Mouse (Mus musculus): ENCODE results near the gene Efcc1. TPM values are rescaled to one million over a fixed set of nuclear protein-coding genes. Genes with fewer than 3 reads are reported as not detected.

Gene Efcc1
- polyA plus RNA-seq (2015; fragmentation: Nextera tagmentation; extraction: Ambion mirVana), result 0.97 and 2.3 TPM in 2 replicates

DNA sequence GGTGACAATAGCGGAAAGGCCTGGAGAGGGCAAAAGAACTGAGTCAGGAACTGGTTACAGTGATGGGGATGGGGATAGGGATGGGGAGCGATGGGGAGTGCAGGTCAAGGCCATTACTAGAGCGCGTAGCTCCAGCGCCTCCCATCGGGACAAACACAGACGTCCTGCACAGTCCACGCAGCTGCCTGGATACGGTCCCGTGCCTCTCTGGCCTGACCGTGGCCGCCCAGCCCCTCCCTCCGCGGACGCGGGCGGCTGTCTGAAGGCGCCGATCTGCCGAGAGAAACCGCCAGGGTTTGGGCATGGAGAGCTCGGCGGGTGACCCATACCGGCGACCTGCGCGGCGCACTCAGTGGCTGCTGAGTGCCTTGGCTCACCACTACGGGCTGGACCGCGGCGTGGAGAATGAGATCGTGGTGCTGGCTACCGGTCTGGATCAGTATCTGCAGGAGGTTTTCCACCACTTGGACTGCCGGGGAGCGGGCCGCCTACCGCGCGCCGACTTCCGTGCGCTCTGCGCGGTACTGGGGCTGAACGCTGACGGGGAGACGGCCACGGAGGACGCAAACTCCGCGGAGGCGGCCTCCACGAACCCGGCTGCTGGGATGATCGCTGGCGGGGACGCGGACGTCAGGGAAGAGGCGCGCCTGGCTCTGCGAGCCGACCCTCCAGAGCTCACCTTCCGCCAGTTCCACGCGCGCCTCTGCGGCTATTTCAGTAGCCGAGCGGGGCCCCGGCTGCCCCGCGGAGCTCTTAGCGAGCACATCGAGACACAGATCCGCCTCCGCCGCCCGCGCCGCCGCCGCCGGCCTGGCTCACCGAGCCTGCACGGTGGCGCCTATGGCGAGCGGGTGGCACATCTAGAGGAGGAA, at the start of gene Efcc1:
Efcc1 (plus strand) TSS at position 279 of the 872 bp plus-strand sequence.

DNA sequence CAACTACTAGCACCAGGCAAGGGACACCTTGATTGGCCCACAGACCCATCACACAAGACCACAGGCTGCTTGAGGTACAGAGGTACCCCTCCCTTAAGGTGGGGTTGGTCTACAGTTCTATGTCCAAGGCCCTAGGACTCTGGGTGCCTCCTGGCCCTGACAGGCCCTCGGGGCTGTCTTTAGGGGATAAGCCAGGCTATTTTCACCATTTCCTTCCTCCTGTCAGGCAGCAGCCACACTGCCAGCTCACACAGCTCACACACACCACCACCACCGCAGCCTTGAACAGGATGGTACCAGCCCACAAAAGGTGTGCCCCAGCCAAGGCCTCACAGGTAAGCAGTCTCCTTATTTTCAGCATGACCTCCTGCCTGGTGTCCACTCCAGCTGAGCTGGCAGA, 47.2 kb downstream of the Efcc1 start, which contains the start of gene Gp9:
Gp9 (plus strand) TSS at position 231 of the 400 bp plus-strand sequence.

Other genes with a start within 250 kb of the Efcc1 start
- 2.7 and 4.9 TPM in 2 replicates for gene Arhgap25, start 197.6 kb upstream of the Efcc1 start, polyA plus RNA-seq (2015; fragmentation: Nextera tagmentation; extraction: Ambion mirVana)
- 2.0 and 2.3 TPM in 2 replicates for gene Prokr1, start 140.1 kb upstream of the Efcc1 start, polyA plus RNA-seq (2015; fragmentation: Nextera tagmentation; extraction: Ambion mirVana)
- 9.8 and 13.8 TPM in 2 replicates for gene Aplf, start 58.7 kb upstream of the Efcc1 start, polyA plus RNA-seq (2015; fragmentation: Nextera tagmentation; extraction: Ambion mirVana)
- gene Gp9, start 47.2 kb downstream of the Efcc1 start, polyA plus RNA-seq (2015; fragmentation: Nextera tagmentation; extraction: Ambion mirVana), result 2.2 and 3.0 TPM in 2 replicates
- gene Rab43, start 81.3 kb downstream of the Efcc1 start, polyA plus RNA-seq (2015; fragmentation: Nextera tagmentation; extraction: Ambion mirVana), result 13.7 and 15.6 TPM in 2 replicates
- 2.2 and 2.6 TPM in 2 replicates for gene Gm45140, start 104.9 kb downstream of the Efcc1 start, polyA plus RNA-seq (2015; fragmentation: Nextera tagmentation; extraction: Ambion mirVana)
- 29.0 and 34.7 TPM in 2 replicates for gene Isy1, start 107.9 kb downstream of the Efcc1 start, polyA plus RNA-seq (2015; fragmentation: Nextera tagmentation; extraction: Ambion mirVana)
- 1,034 and 1,061 TPM in 2 replicates for gene Cnbp, start 120.2 kb downstream of the Efcc1 start, polyA plus RNA-seq (2015; fragmentation: Nextera tagmentation; extraction: Ambion mirVana)
- gene Copg1, start 156.9 kb downstream of the Efcc1 start, polyA plus RNA-seq (2015; fragmentation: Nextera tagmentation; extraction: Ambion mirVana), result 66.7 and 84.6 TPM in 2 replicates
- gene Hmces, start 183.1 kb downstream of the Efcc1 start, polyA plus RNA-seq (2015; fragmentation: Nextera tagmentation; extraction: Ambion mirVana), result 21.0 and 29.1 TPM in 2 replicates